Mouse (Mus musculus): ENCODE data around the gene Cuta.
"Not testable (repeated sequence)": the region's sequence is repeated elsewhere in the genome, so short reads cannot be mapped to it uniquely, and the experiment has no call there.

The Cuta gene

DNA sequence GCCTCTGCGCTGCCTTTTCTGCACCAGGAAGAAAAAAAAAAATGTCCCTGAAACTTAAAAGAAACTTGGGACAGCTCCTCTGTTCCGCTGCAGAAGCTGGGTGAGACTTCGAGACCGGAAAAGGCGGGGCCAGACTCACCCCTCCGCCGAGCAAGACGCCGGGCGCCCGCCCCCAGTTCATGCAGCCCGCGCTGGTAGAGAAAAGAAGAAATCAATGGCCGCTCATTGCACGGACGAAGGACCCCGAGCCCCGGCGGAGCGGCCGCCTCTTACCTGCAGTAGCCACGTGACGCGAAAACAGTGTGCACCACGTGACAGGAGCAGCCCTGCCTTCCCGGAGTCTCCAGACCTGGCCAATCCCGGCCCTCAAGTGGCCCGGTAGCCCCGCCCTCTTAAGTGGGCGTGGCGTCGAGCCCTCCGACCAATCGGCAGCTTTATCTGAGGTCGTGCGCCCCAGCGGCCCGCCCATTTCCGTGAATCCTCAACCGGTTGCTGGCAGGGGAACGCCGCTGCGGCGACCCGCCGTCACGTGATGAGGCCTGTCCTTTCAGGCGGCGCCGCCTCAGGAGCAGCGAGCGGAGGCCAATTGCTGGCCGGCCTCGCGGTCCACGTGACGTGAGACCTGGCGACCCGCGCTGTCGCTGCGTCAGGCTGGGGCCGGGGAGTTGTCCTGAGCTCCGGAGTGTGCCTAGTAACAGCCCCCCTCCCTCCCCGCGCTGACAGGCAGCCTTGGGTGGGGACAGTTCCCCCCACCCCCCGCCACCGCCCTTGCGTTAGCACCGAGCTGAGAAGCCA lies at the start of gene Cuta:
TSS of gene Cuta (minus strand) at position 392 of the 795 bp plus-strand sequence.
- peak; percentile 100 for DNase-seq (ENCODE audit: low spot score in 2 of 2)

GRCm38 (mm10) chr17:26985503-26986179 lies 46.3 kb upstream of the Cuta start:
- DNase-seq (ENCODE audit: low spot score in 2 of 2), result no peak

DNA sequence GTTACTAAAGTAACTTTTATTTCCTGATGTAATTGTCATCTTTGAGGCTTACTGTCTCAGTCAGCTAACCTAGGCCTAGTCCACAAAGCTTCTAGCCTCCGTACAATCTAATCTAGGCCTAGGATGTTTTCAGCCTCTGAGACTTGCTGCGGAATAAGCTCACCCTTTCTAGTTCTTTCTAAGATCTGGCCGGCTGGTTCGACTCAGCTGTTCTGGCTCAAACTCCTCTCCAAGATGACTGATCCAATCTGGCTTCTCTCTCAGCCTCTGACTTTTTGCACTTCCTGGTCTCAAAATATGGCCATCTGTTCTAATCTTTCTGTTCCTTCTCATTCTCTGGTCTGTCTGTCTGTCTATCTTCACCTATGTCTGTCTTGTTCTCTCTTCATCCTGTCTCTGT lies 44.0 kb upstream of the Cuta start:
- DNase-seq (ENCODE audit: low spot score in 2 of 2), result peak in 1 of 2 experiments; percentile 26

- DNase-seq (ENCODE audit: low spot score in 2 of 2), result no peak
Observed at GRCm38 (mm10) chr17:26981050-26981449, 41.7 kb upstream of the Cuta start.

GRCm38 (mm10) chr17:26979426-26979825 lies 40.1 kb upstream of the Cuta start:
- DNase-seq (ENCODE audit: low spot score in 2 of 2), result no peak

GRCm38 (mm10) chr17:26977354-26977753 lies 38.0 kb upstream of the Cuta start:
- DNase-seq (ENCODE audit: low spot score in 2 of 2), result not testable (repeated sequence)

DNA sequence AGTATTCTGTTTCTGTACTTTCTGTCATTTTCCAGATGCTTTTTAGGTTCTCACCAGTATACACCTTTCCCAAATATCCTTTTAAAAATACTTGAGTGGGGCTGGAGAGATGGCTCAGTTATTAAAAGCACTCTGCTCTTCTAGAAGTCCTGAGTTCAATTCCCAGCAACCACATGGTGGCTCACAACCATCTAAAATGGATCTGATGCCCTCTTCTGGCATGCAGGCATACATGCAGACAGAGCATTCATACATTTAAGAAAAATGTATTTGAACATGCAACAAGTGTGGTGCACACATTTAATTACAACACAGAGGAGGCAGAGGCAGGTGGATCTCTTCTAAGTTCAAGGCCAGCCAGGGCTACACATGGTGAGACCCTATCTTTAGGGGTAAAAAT lies 36.0 kb upstream of the Cuta start:
- no peak for DNase-seq (ENCODE audit: low spot score in 2 of 2)

- DNase-seq (ENCODE audit: low spot score in 2 of 2), result no peak
Observed at GRCm38 (mm10) chr17:26974547-26974946, 35.2 kb upstream of the Cuta start.

DNA sequence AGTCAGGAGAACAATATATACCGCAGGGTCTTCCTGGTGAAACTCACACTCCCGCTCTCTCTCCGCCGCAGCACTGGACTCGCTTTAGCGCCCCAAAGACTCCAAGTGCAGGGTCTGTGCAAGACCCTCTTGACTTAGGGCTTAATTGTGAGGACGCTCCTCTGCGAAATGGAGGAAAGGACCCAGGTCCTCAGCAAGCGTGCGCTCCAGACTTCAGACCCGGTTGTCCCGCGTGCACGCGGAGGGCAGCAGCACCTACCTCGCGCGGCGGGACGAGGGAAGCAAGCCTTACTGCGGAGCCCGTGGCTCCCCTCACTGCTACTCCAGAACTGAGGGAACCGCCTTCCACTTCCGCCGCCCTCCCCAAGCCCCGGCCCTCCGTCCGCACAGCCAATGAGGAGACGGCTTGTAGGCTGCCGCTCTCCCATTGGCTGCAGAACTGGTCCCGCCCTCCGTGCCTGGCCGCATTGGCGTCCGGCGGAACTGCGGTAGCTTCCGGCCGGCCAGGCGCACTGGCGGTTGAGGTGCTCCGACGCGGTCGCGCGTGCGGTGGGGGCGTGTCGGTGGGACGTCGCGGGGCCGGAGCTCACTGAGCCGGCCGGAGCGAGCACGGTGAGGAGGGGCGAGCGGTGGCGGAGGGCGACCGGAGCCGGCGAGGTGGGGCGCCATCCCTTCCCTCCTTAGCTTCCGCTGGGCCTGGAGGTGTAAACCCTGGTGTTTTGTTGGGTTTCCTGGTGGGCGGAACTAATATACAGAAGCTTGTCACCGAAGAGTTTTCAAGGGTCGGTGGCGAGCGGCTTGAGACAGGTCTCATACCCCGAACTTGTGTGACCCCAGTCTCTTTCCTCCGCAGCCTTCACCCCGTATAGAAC lies 33.6 kb upstream of the Cuta start, which contains the start of gene Zbtb9:
TSS of gene Zbtb9 (plus strand) at position 465 of the 872 bp plus-strand sequence.
- peak; percentile 95 to 96 for DNase-seq (ENCODE audit: low spot score in 2 of 2)

- no peak for DNase-seq (ENCODE audit: low spot score in 2 of 2)
Observed at GRCm38 (mm10) chr17:26972107-26972506, 32.7 kb upstream of the Cuta start.

DNA sequence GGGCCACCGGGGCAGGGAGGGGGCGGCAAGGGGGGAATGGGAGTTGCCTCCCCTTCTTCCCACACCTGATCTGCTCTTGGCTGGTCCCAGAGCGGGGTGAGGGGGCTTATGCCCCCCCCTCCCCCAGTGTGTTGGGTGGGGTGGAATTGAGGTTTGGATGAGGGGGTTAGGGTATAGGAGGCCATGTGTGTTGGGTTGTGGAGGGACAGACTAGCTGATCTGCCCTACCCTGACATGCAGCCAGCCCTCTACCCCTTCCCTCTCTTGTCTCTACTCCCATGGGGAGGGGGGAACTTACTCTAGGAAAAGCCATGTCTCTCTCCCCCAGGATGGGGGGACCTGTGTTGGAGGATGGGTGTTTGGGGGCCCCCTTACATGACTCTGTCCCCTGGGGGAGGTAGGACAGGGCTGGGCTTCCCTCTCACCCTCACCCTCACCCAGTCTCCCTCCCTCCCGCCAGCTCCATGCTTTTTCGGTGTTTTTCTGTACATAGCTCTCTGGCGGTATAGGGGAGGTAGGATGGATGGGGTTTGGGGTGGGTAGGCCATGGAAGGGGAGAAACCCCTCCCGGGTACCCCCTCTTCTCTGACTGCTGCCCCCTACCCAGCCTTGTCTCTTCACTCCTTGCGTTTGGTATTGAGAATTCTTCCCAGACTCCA lies 32.0 kb upstream of the Cuta start:
- no peak for DNase-seq (ENCODE audit: low spot score in 2 of 2)

DNA sequence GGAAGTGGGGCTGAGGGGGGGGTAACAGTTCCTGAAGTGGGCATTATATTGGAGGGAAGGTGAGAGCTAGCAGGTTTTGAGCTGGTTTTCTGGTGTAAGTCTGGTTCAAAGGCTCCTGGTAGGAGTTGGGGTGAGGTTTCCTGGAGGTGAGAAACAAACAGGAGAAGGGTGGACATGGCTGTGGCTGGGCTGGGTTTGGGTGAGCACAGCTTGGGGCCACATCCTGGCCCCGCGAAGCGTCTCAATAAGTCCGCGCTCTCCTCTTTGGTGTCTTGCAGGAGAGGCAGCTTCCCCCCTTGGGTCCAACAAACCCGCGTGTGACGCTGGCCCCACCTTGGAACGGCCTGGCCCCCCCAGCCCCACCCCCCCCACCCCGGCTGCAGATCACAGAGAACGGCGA lies 30.9 kb upstream of the Cuta start:
- no peak for DNase-seq (ENCODE audit: low spot score in 2 of 2)

DNA sequence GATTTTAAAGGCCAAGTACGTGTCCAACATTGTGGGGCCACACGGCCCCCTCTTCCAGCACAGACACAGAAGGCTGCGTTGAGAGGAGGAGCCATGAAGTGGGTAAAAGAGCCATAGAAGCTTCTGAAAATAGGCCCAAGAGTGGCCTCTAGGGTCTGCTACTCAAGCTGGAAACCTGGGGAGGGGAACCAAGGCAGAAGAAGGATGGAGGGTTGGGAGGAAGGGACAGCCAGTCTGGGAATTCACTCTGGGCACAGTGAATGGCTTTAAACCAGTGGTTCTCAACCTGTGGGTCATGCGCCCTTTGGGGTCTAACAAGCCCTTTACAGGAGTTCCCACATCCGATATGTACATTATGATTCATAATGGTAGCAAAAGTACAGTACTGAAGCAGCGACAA lies 29.9 kb upstream of the Cuta start:
- no peak for DNase-seq (ENCODE audit: low spot score in 2 of 2)

DNA sequence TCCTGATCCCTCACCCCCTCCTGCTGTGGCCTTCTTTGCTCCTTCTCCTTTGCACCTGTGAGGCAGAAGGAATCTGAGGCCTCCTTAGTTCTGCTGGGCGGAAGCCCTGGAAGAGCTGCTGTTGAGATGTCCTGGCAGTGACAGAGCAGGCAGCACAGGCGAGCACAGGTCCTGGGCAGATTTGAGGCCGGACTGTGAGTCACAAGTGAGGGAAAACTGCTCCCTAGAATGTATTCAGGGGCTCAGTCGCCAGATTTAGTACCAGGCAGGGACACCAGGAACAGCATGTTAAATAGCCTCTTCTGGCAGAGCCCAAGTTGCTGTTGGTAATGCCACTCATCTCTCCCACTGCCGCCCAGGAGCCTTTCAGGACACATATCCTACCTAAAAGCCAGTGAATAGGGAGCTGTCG lies 28.8 kb upstream of the Cuta start:
- no peak for DNase-seq (ENCODE audit: low spot score in 2 of 2)

DNA sequence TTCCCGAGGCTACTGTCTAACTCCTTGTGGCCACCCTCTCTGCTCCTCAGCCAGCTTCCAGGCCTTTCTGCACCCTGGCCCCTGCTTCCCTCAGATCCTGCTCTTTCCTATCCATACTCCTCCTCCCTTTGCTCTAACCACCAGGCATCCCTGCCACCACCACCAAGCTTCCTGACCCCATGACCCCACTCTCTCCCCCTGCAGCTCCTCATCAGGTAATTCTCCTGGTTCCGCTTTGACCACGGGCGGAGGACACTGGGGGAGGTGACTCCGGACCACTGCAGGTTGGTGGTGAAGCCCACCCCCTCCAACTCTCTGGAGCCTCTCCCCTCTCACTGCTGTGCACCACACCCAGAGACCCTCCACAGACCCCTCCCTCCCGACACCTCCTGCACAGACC lies 28.1 kb upstream of the Cuta start:
- no peak for DNase-seq (ENCODE audit: low spot score in 2 of 2)

DNA sequence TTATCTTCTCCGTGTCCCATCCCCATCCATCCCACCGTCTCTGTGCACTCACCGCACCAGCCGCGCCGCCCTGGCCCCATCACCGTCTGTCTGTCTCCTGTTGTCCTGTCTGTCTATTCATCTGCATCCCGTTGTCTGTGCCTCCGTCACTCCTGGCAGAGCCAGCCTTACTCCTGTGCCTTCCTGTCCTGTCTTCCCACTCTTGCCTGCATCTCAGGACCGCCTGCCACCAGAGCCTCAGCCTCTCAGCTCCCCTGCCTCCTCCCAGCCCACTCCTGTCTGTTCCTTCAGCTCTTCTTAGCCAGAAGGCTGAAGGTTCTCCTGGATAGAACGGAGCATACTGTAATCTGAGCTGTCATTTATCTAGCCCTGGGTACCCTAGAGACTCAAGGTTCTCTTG lies 27.6 kb upstream of the Cuta start:
- DNase-seq (ENCODE audit: low spot score in 2 of 2), result no peak

- DNase-seq (ENCODE audit: low spot score in 2 of 2), result no peak
Observed at GRCm38 (mm10) chr17:26961572-26962240, 22.3 kb upstream of the Cuta start.

GRCm38 (mm10) chr17:26959815-26960214 lies 20.4 kb upstream of the Cuta start:
- no peak for DNase-seq (ENCODE audit: low spot score in 2 of 2)

GRCm38 (mm10) chr17:26958880-26959279 lies 19.5 kb upstream of the Cuta start:
- DNase-seq (ENCODE audit: low spot score in 2 of 2), result no peak

DNA sequence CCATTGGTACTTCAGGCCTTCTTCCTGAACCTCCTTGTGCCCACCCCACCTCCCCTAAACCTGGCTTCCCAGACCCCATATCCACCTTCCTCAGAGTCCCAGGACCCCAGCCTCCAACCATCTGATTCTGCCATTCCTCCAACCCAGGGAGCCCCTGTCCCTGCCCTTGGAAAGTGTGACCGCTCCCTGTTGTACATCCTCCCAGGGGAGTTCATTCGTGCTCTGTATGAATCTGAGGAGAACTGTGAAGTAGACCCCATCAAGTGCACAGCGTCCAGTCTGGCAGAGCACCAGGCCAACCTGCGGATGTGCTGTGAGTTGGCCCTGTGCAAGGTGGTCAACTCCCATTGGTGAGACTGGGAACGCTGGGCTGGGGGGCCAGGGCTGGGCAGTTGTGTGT lies 18.5 kb upstream of the Cuta start:
- no peak for DNase-seq (ENCODE audit: low spot score in 2 of 2)

GRCm38 (mm10) chr17:26956895-26957294 lies 17.5 kb upstream of the Cuta start:
- DNase-seq (ENCODE audit: low spot score in 2 of 2), result no peak

Data from heart, adult 9 months (tissue).